Mouse (Mus musculus) forebrain, embryonic 14.5 days (tissue): Measurements from ENCODE around the gene Abhd11. TPM values are rescaled to one million over a fixed set of nuclear protein-coding genes. Genes with fewer than 3 reads are reported as not detected.

Source experiments
- ATAC-seq: fragments of 200-750 bp; cut with Nextera tagmentation; 2 replicates; pipeline ENCODE4 v1.8.0; 2017; ENCODE audit warnings: mild to moderate bottlenecking, moderate library complexity
- DNase-seq: peaks from one replicate; pipeline ENCODE4 v3.0.0-alpha.2; 2015; ENCODE audit warnings: low spot score
- H3K27ac ChIP-seq: fragments of 300-500 bp; sonication (generic); 2 replicates; pipeline ENCODE4 v1.5.1; 2014; ENCODE audit warnings: low read depth, mild to moderate bottlenecking, control low read depth, low read length, moderate library complexity
- H3K27me3 ChIP-seq: fragments of 300-500 bp; sonication (generic); replicated peaks from 2 replicates; pipeline ENCODE4 v1.6.1; 2014; ENCODE audit warnings: low read length, control low read depth, mixed read lengths; ENCODE audit not compliant: control insufficient read depth, insufficient read depth
- H3K36me3 ChIP-seq: fragments of 300-500 bp; sonication (generic); 2 replicates; pipeline ENCODE4 v1.6.1; 2014; ENCODE audit warnings: low read length, control low read depth; ENCODE audit not compliant: control insufficient read depth, insufficient read depth
- H3K4me1 ChIP-seq: fragments of 300-500 bp; sonication (generic); 2 replicates; pipeline ENCODE4 v1.6.1; 2014; ENCODE audit warnings: antibody characterized with exemption, low read length, control low read depth; ENCODE audit not compliant: control insufficient read depth, insufficient read depth
- H3K4me2 ChIP-seq: fragments of 300-500 bp; sonication (generic); 2 replicates; pipeline ENCODE4 v1.6.1; 2014; ENCODE audit warnings: mild to moderate bottlenecking, control low read depth, low read length
- H3K4me3 ChIP-seq: fragments of 300-500 bp; sonication (generic); 2 replicates; pipeline ENCODE4 v1.5.1; 2014; ENCODE audit warnings: low read depth, low read length, control low read depth
- H3K9ac ChIP-seq: fragments of 300-500 bp; sonication (generic); 2 replicates; pipeline ENCODE4 v1.6.1; 2014; ENCODE audit warnings: mild to moderate bottlenecking, low read length, control low read depth, moderate library complexity
- H3K9me3 ChIP-seq: fragments of 300-500 bp; sonication (generic); replicated peaks from 2 replicates; pipeline ENCODE4 v1.6.1; 2016; ENCODE audit warnings: low read length, control low read depth, mixed read lengths; ENCODE audit not compliant: control insufficient read depth
- WGBS: fragments of 180-500 bp; shearing (Covaris S2); extraction: QIAGEN DNeasy Blood & Tissue Kit; methylation state at CpG from one replicate; pipeline ENCODE4 v1.1.7; 2014; 5-methylcytosine and 5-hydroxymethylcytosine counted together
- polyA plus RNA-seq: library from polyadenylated mRNA; unstranded; fragments of >200 nt; fragmentation: Nextera tagmentation; extraction: Ambion mirVana; gene quantifications from 2 replicates; pipeline ENCODE4 v1.2.1, GENCODE M21; 2014

Abhd11 gene
- polyA plus RNA-seq, 1 experiment from 2014 or later, result 66.9 TPM

GRCm38 (mm10) chr5:135011809-135012613 is 3.1 kb downstream of the Abhd11 start:
- H3K9ac ChIP-seq, result no peak overlapping the region
- no peaks in the 10 kb centered on the region for H3K27me3 ChIP-seq
- WGBS, result 37% methylated on average over 25 of the region's 26 CpGs
- H3K36me3 ChIP-seq, result no peaks in the 10 kb centered on the region
- H3K9me3 ChIP-seq, result no peaks in the 10 kb centered on the region
- DNase-seq (no peak), ATAC-seq (no peak)
- peaks cover 7% of the 10 kb centered on the region; the same call in 1 of the 2 replicates for H3K4me1 ChIP-seq
- H3K4me3 ChIP-seq, result no peak overlapping the region
- no peak overlapping the region for H3K27ac ChIP-seq
- no peak overlapping the region for H3K4me2 ChIP-seq

- no peak overlapping the region for H3K4me3 ChIP-seq
- no peak overlapping the region for H3K9ac ChIP-seq
- H3K4me1 ChIP-seq, result peaks cover 7% of the 10 kb centered on the region; the same call in 1 of the 2 replicates
- no peaks in the 10 kb centered on the region for H3K36me3 ChIP-seq
- H3K9me3 ChIP-seq, result no peaks in the 10 kb centered on the region
- H3K27me3 ChIP-seq, result no peaks in the 10 kb centered on the region
- no peak overlapping the region for H3K4me2 ChIP-seq
- ATAC-seq (no peak), DNase-seq (peak; percentile 72)
- 6% methylated on average over 14 of the region's 16 CpGs for WGBS
- H3K27ac ChIP-seq, result no peak overlapping the region
Measured at GRCm38 (mm10) chr5:135012671-135013441, 3.9 kb downstream of the Abhd11 start.

GRCm38 (mm10) chr5:135015497-135015896 is 6.5 kb downstream of the Abhd11 start:
- Histone ChIP-seq H3K9ac (no peak overlapping the region), H3K36me3 (no peaks in the 10 kb centered on the region), H3K4me2 (no peak overlapping the region), H3K27ac (no peak overlapping the region), H3K4me1 (no peaks in the 10 kb centered on the region; the same call in 1 of the 2 replicates), H3K4me3 (no peak overlapping the region), H3K27me3 (no peaks in the 10 kb centered on the region), H3K9me3 (no peaks in the 10 kb centered on the region)
- ATAC-seq, result peak; percentile 60
- DNase-seq, result peak; percentile 84
- WGBS, result 15% methylated on average over 7 of the region's 7 CpGs

- 61% methylated on average over 4 of the region's 4 CpGs for WGBS
- no peak overlapping the region for H3K9ac ChIP-seq
- no peaks in the 10 kb centered on the region for H3K36me3 ChIP-seq
- no peaks in the 10 kb centered on the region for H3K27me3 ChIP-seq
- ATAC-seq (no peak), DNase-seq (no peak)
- H3K4me3 ChIP-seq, result no peak overlapping the region
- H3K4me1 ChIP-seq, result no peaks in the 10 kb centered on the region
- H3K9me3 ChIP-seq, result no peaks in the 10 kb centered on the region
- no peak overlapping the region for H3K27ac ChIP-seq
- no peak overlapping the region for H3K4me2 ChIP-seq
Measured at GRCm38 (mm10) chr5:135016224-135016759, 7.3 kb downstream of the Abhd11 start.

- ATAC-seq, result peak; percentile 54
- Histone ChIP-seq H3K36me3 (no peaks in the 10 kb centered on the region), H3K4me2 (no peak overlapping the region), H3K9me3 (no peaks in the 10 kb centered on the region), H3K4me1 (peaks cover 5% of the 10 kb centered on the region), H3K9ac (no peak overlapping the region), H3K27me3 (no peaks in the 10 kb centered on the region), H3K4me3 (no peak overlapping the region), H3K27ac (no peak overlapping the region; the same call in 1 of the 2 replicates)
- 26% methylated on average over 6 of the region's 6 CpGs for WGBS
- DNase-seq, result peak; percentile 90
Measured at GRCm38 (mm10) chr5:135021814-135022213, 12.9 kb downstream of the Abhd11 start.

GRCm38 (mm10) chr5:135023344-135024173 is 14.6 kb downstream of the Abhd11 start, which contains the start of gene Stx1a:
Stx1a (plus strand) TSS chr5:135023482.
- Histone ChIP-seq H3K27me3 (no peaks in the 10 kb centered on the region), H3K27ac (no peak within 1 kb of the TSS; the same call in 1 of the 2 replicates), H3K9ac (peak within 1 kb of the TSS; percentile 79), H3K4me1 (peaks cover 5% of the 10 kb centered on the region), H3K4me3 (peak within 1 kb of the TSS; percentile 64), H3K4me2 (peak within 1 kb of the TSS; percentile 93), H3K36me3 (no peaks in the 10 kb centered on the region), H3K9me3 (no peaks in the 10 kb centered on the region)
- peak; percentile 96 for ATAC-seq
- peak; percentile 96 for DNase-seq
- under 1% methylated on average over 59 of the region's 61 CpGs for WGBS

- Histone ChIP-seq H3K27me3 (no peaks in the 10 kb centered on the region), H3K9ac (peak overlapping the region; percentile 79), H3K4me3 (0 out of 2 replicates have a peak overlapping the region, but pooled peaks have one; percentile 64), H3K36me3 (no peaks in the 10 kb centered on the region), H3K4me2 (peak overlapping the region; percentile 93; the same call in 1 of the 2 replicates), H3K9me3 (no peaks in the 10 kb centered on the region), H3K4me1 (peaks cover 5% of the 10 kb centered on the region), H3K27ac (no peak overlapping the region)
- 77% methylated on average over 11 of the region's 11 CpGs for WGBS
- DNase-seq, result no peak
- no peak for ATAC-seq
Measured at GRCm38 (mm10) chr5:135024665-135025224, 15.8 kb downstream of the Abhd11 start.

- H3K27ac ChIP-seq, result no peak overlapping the region
- no peaks in the 10 kb centered on the region for H3K36me3 ChIP-seq
- no peak overlapping the region for H3K9ac ChIP-seq
- no peaks in the 10 kb centered on the region for H3K27me3 ChIP-seq
- ATAC-seq (no peak), DNase-seq (no peak)
- no peaks in the 10 kb centered on the region for H3K9me3 ChIP-seq
- no peak overlapping the region for H3K4me3 ChIP-seq
- H3K4me2 ChIP-seq, result no peak overlapping the region
- H3K4me1 ChIP-seq, result peaks cover 5% of the 10 kb centered on the region
- WGBS, result 38% methylated on average over 7 of the region's 7 CpGs
Measured at GRCm38 (mm10) chr5:135025899-135026298, 16.9 kb downstream of the Abhd11 start.
